Comparison of ENCODE assay signal across 34 mouse cellular contexts in genomic region chr2:152307186-152307585, GRCm38 (mm10). TPM values are rescaled to one million over a fixed set of nuclear protein-coding genes. Genes with fewer than 3 reads are reported as not detected.
"Had no signal": no experiment of that assay in that cellular context is flagged by ENCODE, and none has a peak within 500 bp of the region (broad histone marks: within the 10 kb centered on the region; RNA-seq: fewer than 3 reads in every experiment).

No protein-coding gene starts in this region.

- ATAC-seq: liver, embryonic 12.5 days; liver, postnatal 0 days; lung, postnatal 0 days; midbrain, embryonic 13.5 days; midbrain, embryonic 15.5 days; midbrain, embryonic 16.5 days had no signal

- H3K27ac ChIP-seq: limb, embryonic 10.5 days; limb, embryonic 12.5 days; limb, embryonic 13.5 days; limb, embryonic 15.5 days; liver, embryonic 12.5 days; liver, embryonic 13.5 days; liver, embryonic 14.5 days; liver, embryonic 15.5 days; lung, embryonic 15.5 days; macrophage; midbrain, embryonic 10.5 days; midbrain, embryonic 12.5 days; midbrain, embryonic 13.5 days; midbrain, embryonic 15.5 days; neural tube, embryonic 12.5 days had no signal

- H3K9me3 ChIP-seq: limb, embryonic 10.5 days; limb, embryonic 12.5 days; limb, embryonic 13.5 days; limb, embryonic 15.5 days; liver, embryonic 12.5 days; liver, embryonic 13.5 days; liver, embryonic 15.5 days; lung, embryonic 15.5 days; megakaryocyte, embryonic 14.5 days; midbrain, embryonic 10.5 days; midbrain, embryonic 12.5 days; midbrain, embryonic 13.5 days; midbrain, embryonic 15.5 days; neural tube, embryonic 12.5 days had no signal

- H3K4me3 ChIP-seq: limb, embryonic 10.5 days; limb, embryonic 12.5 days; limb, embryonic 13.5 days; limb, embryonic 15.5 days; liver, embryonic 12.5 days; liver, embryonic 13.5 days; liver, embryonic 15.5 days; lung, embryonic 15.5 days; megakaryocyte, embryonic 14.5 days; midbrain, embryonic 10.5 days; midbrain, embryonic 12.5 days; midbrain, embryonic 13.5 days; midbrain, embryonic 15.5 days; myocyte; neural tube, embryonic 12.5 days had no signal

- H3K9ac ChIP-seq: limb, embryonic 12.5 days; limb, embryonic 13.5 days; limb, embryonic 15.5 days; liver, embryonic 12.5 days; liver, embryonic 13.5 days; liver, embryonic 14.5 days; liver, embryonic 15.5 days; liver, postnatal 0 days; lung, embryonic 14.5 days; lung, embryonic 15.5 days; midbrain, embryonic 12.5 days; midbrain, embryonic 13.5 days; midbrain, embryonic 15.5 days; neural tube, embryonic 12.5 days had no signal

- H3K4me1 ChIP-seq: limb, embryonic 12.5 days; limb, embryonic 13.5 days; limb, embryonic 15.5 days; lung, embryonic 15.5 days; megakaryocyte, embryonic 14.5 days; midbrain, embryonic 10.5 days; midbrain, embryonic 12.5 days; midbrain, embryonic 13.5 days; midbrain, embryonic 15.5 days; neural tube, embryonic 12.5 days had no signal

- H3K4me2 ChIP-seq: limb, embryonic 12.5 days; limb, embryonic 13.5 days; limb, embryonic 15.5 days; liver, embryonic 11.5 days; liver, embryonic 12.5 days; liver, embryonic 13.5 days; liver, embryonic 15.5 days; lung, embryonic 14.5 days; lung, embryonic 15.5 days; midbrain, embryonic 11.5 days; midbrain, embryonic 12.5 days; midbrain, embryonic 13.5 days; midbrain, embryonic 15.5 days; neural tube, embryonic 12.5 days had no signal

- H3K27me3 ChIP-seq: limb, embryonic 12.5 days; limb, embryonic 13.5 days; limb, embryonic 15.5 days; liver, embryonic 12.5 days; liver, embryonic 13.5 days; liver, embryonic 15.5 days; lung, embryonic 15.5 days; megakaryocyte, embryonic 14.5 days; midbrain, embryonic 12.5 days; midbrain, embryonic 13.5 days; midbrain, embryonic 15.5 days; neural tube, embryonic 12.5 days had no signal

- DNase-seq: left cerebral cortex, postnatal 4 days; liver; liver, embryonic 13.5 days; liver, postnatal 0 days; lung, adult 18-20 months; lung, adult 2 months; lung, embryonic 14.5 days; lung, postnatal 10 days; lung, postnatal 14 days; lung, postnatal 36 days; lung, postnatal 4 days; midbrain, embryonic 14.5 days had no signal

RNA-seq across cellular contexts. Expression of gene Trib3, which starts 36.6 kb away (rescaled TPM):
- total RNA-seq: megakaryocyte progenitor cell, adult 5-6 weeks; monocyte, adult 5-6 weeks had no signal
